Comparison of ENCODE assay signal across 17 mouse cellular contexts in the genomic region with DNA sequence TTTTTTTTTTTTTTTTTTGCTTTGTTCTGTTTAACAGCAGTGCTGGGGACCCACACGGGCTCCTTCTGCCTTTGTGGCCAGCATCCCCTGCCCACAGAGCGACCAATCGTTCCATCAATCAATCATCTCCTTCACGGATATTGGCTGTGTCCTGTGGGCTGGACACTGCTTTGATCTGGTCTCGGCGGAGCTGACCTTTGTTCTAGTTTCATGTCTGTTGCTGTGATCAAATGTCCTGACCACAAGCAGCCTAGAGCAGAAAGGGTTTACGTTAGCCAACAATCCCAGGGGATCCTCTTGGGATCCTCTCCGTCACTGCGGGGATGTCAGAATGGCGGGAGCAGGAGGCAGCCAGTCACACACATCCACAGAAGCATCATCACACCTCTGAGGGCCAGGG.
DNase-seq lines count a peak whose midpoint lies in the region; ATAC-seq lines count a peak whose summit lies in the region.
"Had no signal": no experiment of that assay in that cellular context is flagged by ENCODE, and none has a peak within 500 bp of the region (broad histone marks: within the 10 kb centered on the region; RNA-seq: fewer than 3 reads in every experiment).

No protein-coding gene starts in this region.

- H3K4me1 ChIP-seq in forebrain, embryonic 11.5 days (replicated peaks; ENCODE audit: control insufficient read depth, insufficient read depth, low read length) = peaks cover 2% of the 10 kb centered on the region; the same call in 1 of the 2 replicates
- peaks cover 7% of the 10 kb centered on the region for H3K4me1 ChIP-seq in forebrain, embryonic 14.5 days (ENCODE audit: control insufficient read depth, insufficient read depth, low read length)
- H3K4me1 ChIP-seq in midbrain, embryonic 10.5 days = peaks cover 48% of the 10 kb centered on the region
- peaks cover 23% of the 10 kb centered on the region for H3K4me1 ChIP-seq in midbrain, embryonic 15.5 days
- H3K4me1 ChIP-seq in limb, embryonic 13.5 days = peaks cover 17% of the 10 kb centered on the region
- H3K4me1 ChIP-seq in neural tube, embryonic 14.5 days (ENCODE audit: control insufficient read depth, insufficient read depth, low read length) = peaks cover 10% of the 10 kb centered on the region

- no peak overlapping the region for H3K4me2 ChIP-seq in forebrain, embryonic 11.5 days (ENCODE audit: low read depth, low read length, severe bottlenecking)
- H3K4me2 ChIP-seq in forebrain, embryonic 14.5 days (ENCODE audit: low read length) = no peak overlapping the region
- H3K4me2 ChIP-seq in midbrain, embryonic 15.5 days = no peak overlapping the region; the same call in 1 of the 2 replicates
- H3K4me2 ChIP-seq in limb, embryonic 13.5 days (replicated peaks) = 0 out of 2 replicates have a peak overlapping the region, but pooled peaks have one; percentile 9
- H3K4me2 ChIP-seq in neural tube, embryonic 14.5 days (ENCODE audit: low read depth, low read length) = no peak overlapping the region
- H3K4me2 ChIP-seq: heart, embryonic 13.5 days; hindbrain, embryonic 15.5 days; stomach, embryonic 15.5 days had no signal

- WGBS in forebrain, embryonic 11.5 days = 27% methylated on average over 10 of the region's 10 CpGs
- 29% methylated on average over 10 of the region's 10 CpGs for WGBS in forebrain, embryonic 14.5 days
- WGBS in midbrain, embryonic 10.5 days = 18% methylated on average over 10 of the region's 10 CpGs
- WGBS in midbrain, embryonic 15.5 days = 17% methylated on average over 10 of the region's 10 CpGs
- 22% methylated on average over 10 of the region's 10 CpGs for WGBS in limb, embryonic 13.5 days
- WGBS in neural tube, embryonic 14.5 days = 10% methylated on average over 10 of the region's 10 CpGs

- H3K9ac ChIP-seq in forebrain, embryonic 11.5 days (ENCODE audit: low read length) = 0 out of 2 replicates have a peak overlapping the region, but pooled peaks have one; percentile 9
- H3K9ac ChIP-seq in forebrain, embryonic 14.5 days (ENCODE audit: low read length) = no peak overlapping the region
- H3K9ac ChIP-seq in midbrain, embryonic 15.5 days = no peak overlapping the region; the same call in 1 of the 2 replicates
- peak overlapping the region; percentile 53 for H3K9ac ChIP-seq in limb, embryonic 13.5 days
- peak overlapping the region; percentile 5; the same call in 1 of the 2 replicates for H3K9ac ChIP-seq in neural tube, embryonic 14.5 days (replicated peaks; ENCODE audit: low read depth, low read length)
- H3K9ac ChIP-seq: forebrain, postnatal 0 days; heart, embryonic 13.5 days; hindbrain, embryonic 15.5 days; liver, embryonic 14.5 days; stomach, embryonic 15.5 days had no signal

- H3K36me3 ChIP-seq in forebrain, embryonic 11.5 days (ENCODE audit: control insufficient read depth, insufficient read depth, low read length) = no peaks in the 10 kb centered on the region
- H3K36me3 ChIP-seq in forebrain, embryonic 14.5 days (ENCODE audit: control insufficient read depth, insufficient read depth, low read length) = no peaks in the 10 kb centered on the region
- no peaks in the 10 kb centered on the region for H3K36me3 ChIP-seq in midbrain, embryonic 10.5 days
- H3K36me3 ChIP-seq in midbrain, embryonic 15.5 days (replicated peaks) = no peaks in the 10 kb centered on the region
- H3K36me3 ChIP-seq in limb, embryonic 13.5 days = no peaks in the 10 kb centered on the region
- no peaks in the 10 kb centered on the region for H3K36me3 ChIP-seq in neural tube, embryonic 14.5 days (ENCODE audit: control insufficient read depth, insufficient read depth, low read length)
- H3K36me3 ChIP-seq: heart, embryonic 13.5 days; hindbrain, embryonic 15.5 days; stomach, embryonic 15.5 days had no signal

- H3K27ac ChIP-seq in forebrain, embryonic 11.5 days (ENCODE audit: low read depth, low read length) = no peak overlapping the region
- no peak overlapping the region for H3K27ac ChIP-seq in forebrain, embryonic 14.5 days (ENCODE audit: low read depth, low read length)
- H3K27ac ChIP-seq in midbrain, embryonic 10.5 days (replicated peaks) = peak overlapping the region; percentile 78
- H3K27ac ChIP-seq in midbrain, embryonic 15.5 days = no peak overlapping the region
- no peak overlapping the region; the same call in 1 of the 2 replicates for H3K27ac ChIP-seq in limb, embryonic 13.5 days
- no peak overlapping the region for H3K27ac ChIP-seq in neural tube, embryonic 14.5 days (ENCODE audit: low read depth, low read length)
- H3K27ac ChIP-seq: heart, embryonic 13.5 days; hindbrain, embryonic 15.5 days; liver, embryonic 14.5 days; stomach, embryonic 15.5 days had no signal

- H3K4me3 ChIP-seq in forebrain, embryonic 11.5 days (ENCODE audit: low read depth, low read length) = no peak overlapping the region
- H3K4me3 ChIP-seq in forebrain, embryonic 14.5 days (ENCODE audit: low read depth, low read length) = no peak overlapping the region
- peak overlapping the region; percentile 20; the same call in 1 of the 2 replicates for H3K4me3 ChIP-seq in midbrain, embryonic 10.5 days
- H3K4me3 ChIP-seq in midbrain, embryonic 15.5 days = no peak overlapping the region
- no peak overlapping the region for H3K4me3 ChIP-seq in limb, embryonic 13.5 days
- H3K4me3 ChIP-seq in neural tube, embryonic 14.5 days (ENCODE audit: low read depth, low read length) = no peak overlapping the region
- H3K4me3 ChIP-seq: heart, embryonic 13.5 days; hindbrain, embryonic 15.5 days; myocyte; stomach, embryonic 15.5 days had no signal

- no peaks in the 10 kb centered on the region for H3K27me3 ChIP-seq in forebrain, embryonic 11.5 days (ENCODE audit: control insufficient read depth, insufficient read depth, low read length)
- H3K27me3 ChIP-seq in forebrain, embryonic 14.5 days (replicated peaks; ENCODE audit: control insufficient read depth, insufficient read depth, low read length) = no peaks in the 10 kb centered on the region
- H3K27me3 ChIP-seq in midbrain, embryonic 10.5 days (ENCODE audit: low read depth, poor library complexity, severe bottlenecking) = peaks cover 30% of the 10 kb centered on the region
- no peaks in the 10 kb centered on the region for H3K27me3 ChIP-seq in midbrain, embryonic 15.5 days (replicated peaks)
- no peaks in the 10 kb centered on the region for H3K27me3 ChIP-seq in limb, embryonic 13.5 days
- no peaks in the 10 kb centered on the region for H3K27me3 ChIP-seq in neural tube, embryonic 14.5 days (ENCODE audit: control insufficient read depth, insufficient read depth, low read length)
- H3K27me3 ChIP-seq: heart, embryonic 13.5 days; hindbrain, embryonic 15.5 days; stomach, embryonic 15.5 days had no signal

- H3K9me3 ChIP-seq in forebrain, embryonic 11.5 days (ENCODE audit: control insufficient read depth, low read length) = no peaks in the 10 kb centered on the region
- no peaks in the 10 kb centered on the region for H3K9me3 ChIP-seq in forebrain, embryonic 14.5 days (replicated peaks; ENCODE audit: control insufficient read depth, low read length)
- no peaks in the 10 kb centered on the region for H3K9me3 ChIP-seq in midbrain, embryonic 10.5 days (replicated peaks)
- no peaks in the 10 kb centered on the region for H3K9me3 ChIP-seq in midbrain, embryonic 15.5 days
- no peaks in the 10 kb centered on the region for H3K9me3 ChIP-seq in limb, embryonic 13.5 days
- H3K9me3 ChIP-seq in neural tube, embryonic 14.5 days (ENCODE audit: control insufficient read depth, low read length) = no peaks in the 10 kb centered on the region
- H3K9me3 ChIP-seq: heart, embryonic 13.5 days; hindbrain, embryonic 15.5 days; stomach, embryonic 15.5 days had no signal

- no peak for ATAC-seq in forebrain, embryonic 11.5 days (replicated peaks; ENCODE audit: low FRiP score)
- no peak for ATAC-seq in forebrain, embryonic 14.5 days
- ATAC-seq in midbrain, embryonic 15.5 days (replicated peaks) = no peak
- ATAC-seq in limb, embryonic 13.5 days (ENCODE audit: low FRiP score, low read depth) = no peak
- no peak for ATAC-seq in neural tube, embryonic 14.5 days (ENCODE audit: low read depth)

- DNase-seq in forebrain, embryonic 11.5 days (ENCODE audit: low spot score) = no peak
- no peak for DNase-seq in forebrain, embryonic 14.5 days (ENCODE audit: low spot score)
- peak; percentile 50 for DNase-seq in midbrain, embryonic 10.5 days (ENCODE audit: low spot score)
- no peak for DNase-seq in cerebellum, adult 9-11 months
- DNase-seq in frontal cortex, adult 2 months (ENCODE audit: extremely low spot score in 1 of 2, low spot score in 1 of 2) = no peak
- DNase-seq: cerebellum, adult 18-20 months; forebrain, postnatal 0 days; kidney, adult 9 months; thymus, postnatal 14 days had no signal

Comparison
In these comparisons a context has a peak if more than half of its experiments do, and no peak if none do; other contexts are left out.
1. H3K9ac ChIP-seq: peak in forebrain, embryonic 11.5 days (single experiment), limb, embryonic 13.5 days (single experiment) and neural tube, embryonic 14.5 days (single experiment); none in forebrain, embryonic 14.5 days (single experiment) and midbrain, embryonic 15.5 days (single experiment).